Mouse (Mus musculus): Measurements from ENCODE around the gene Actc1.

Actc1 gene

GRCm38 (mm10) chr2:114047960-114048611 is 5.3 kb downstream of the Actc1 start:
- DNase-seq, result no peak

- no peak for DNase-seq
These were observed 7.1 kb downstream of the Actc1 start for GRCm38 (mm10) chr2:114046151-114046664.

GRCm38 (mm10) chr2:114037926-114038325 is 15.4 kb downstream of the Actc1 start:
- DNase-seq, result no peak

- DNase-seq, result no peak
These were observed 21.1 kb downstream of the Actc1 start for GRCm38 (mm10) chr2:114032259-114032658.

GRCm38 (mm10) chr2:114023383-114023782 is 30.0 kb downstream of the Actc1 start:
- DNase-seq, result no peak

GRCm38 (mm10) chr2:114020210-114020563 is 33.2 kb downstream of the Actc1 start:
- DNase-seq, result no peak

- DNase-seq, result no peak
These were observed 33.7 kb downstream of the Actc1 start for GRCm38 (mm10) chr2:114019474-114020209.

- no peak for DNase-seq
These were observed 35.2 kb downstream of the Actc1 start for GRCm38 (mm10) chr2:114018136-114018535.

- DNase-seq, result no peak
These were observed 38.5 kb downstream of the Actc1 start for GRCm38 (mm10) chr2:114014839-114015238.

GRCm38 (mm10) chr2:114013846-114014245 is 39.5 kb downstream of the Actc1 start:
- peak in 1 of 2 experiments; percentile 18 for DNase-seq

- peak; percentile 18 to 44 for DNase-seq
These were observed 40.0 kb downstream of the Actc1 start, which contains the start of gene Gjd2 for GRCm38 (mm10) chr2:114013295-114013771. TSS of gene Gjd2 (minus strand) at chr2:114013619.

- DNase-seq, result peak; percentile 27 to 39
These were observed 40.6 kb downstream of the Actc1 start for GRCm38 (mm10) chr2:114012749-114013211.

GRCm38 (mm10) chr2:114011838-114012237 is 41.5 kb downstream of the Actc1 start:
- no peak for DNase-seq

- DNase-seq, result no peak
These were observed 45.0 kb downstream of the Actc1 start for GRCm38 (mm10) chr2:114008321-114008720.

- DNase-seq, result no peak
These were observed 55.9 kb downstream of the Actc1 start for GRCm38 (mm10) chr2:113997484-113997883.
